Mouse (Mus musculus) Patski (cell line): ENCODE results near the gene Gpr101. TPM values are rescaled to one million over a fixed set of nuclear protein-coding genes. Genes with fewer than 3 reads are reported as not detected.

ENCODE experiments used
- ATAC-seq: fragments of 100-300 bp; one replicate; pipeline ENCODE4 v1.8.0; 2021
- CTCF ChIA-PET: fragments of 350-600 bp; sonication (Branson Sonifier 250); formaldehyde crosslinking; loops from one replicate; lab custom pipeline; 2022; ENCODE audit warnings: inconsistent platforms; lab: Charles Lee
- POLR2A ChIA-PET: fragments of 350-600 bp; sonication (Branson Sonifier 250); formaldehyde crosslinking; loops from one replicate; lab custom pipeline; 2022; ENCODE audit warnings: antibody characterized with exemption, inconsistent platforms; lab: Charles Lee
- DNase-seq: peaks from one replicate; pipeline ENCODE4 v3.0.0-alpha.2; 2011; ENCODE audit warnings: low read depth, low spot score
- H3K27me3 ChIP-seq: fragments of 371-371 bp; one replicate; pipeline ENCODE4 v1.5.1; 2021
- CTCF ChIP-seq: fragments of 100-300 bp; IDR thresholded peaks from one replicate; pipeline ENCODE4 v1.5.1; 2021
- in situ Hi-C: fragments of 300-500 bp; cut with MboI; formaldehyde crosslinking; loops from 3 replicates; pipeline ENCODE4 v1.11.1; 2018; ENCODE audit warnings: low pct_unique_long_range_greater_than_20kb, mixed read lengths
- polyA plus RNA-seq: library from polyadenylated mRNA; unstranded; gene quantifications from one replicate; pipeline ENCODE4 v1.2.3, GENCODE M21; 2021

The Gpr101 gene
- polyA plus RNA-seq, result not detected

GRCm38 (mm10) chrX:57503634-57504033, at the start of gene Gpr101:
Gene Gpr101 (minus strand): TSS chrX:57503757.
- POLR2A ChIA-PET, result no interaction called here
- no peak for ATAC-seq
- TF ChIP-seq CTCF, result no peak
- CTCF ChIA-PET, result no interaction called here
- in situ Hi-C loops, result no loop called here
- H3K27me3 ChIP-seq, result peaks cover 52% of the 10 kb centered on the region
- DNase-seq, result no peak

- in situ Hi-C loops, result no loop called here
- no peak for DNase-seq
- TF ChIP-seq CTCF, result no peak
Measured at GRCm38 (mm10) chrX:57521117-57522095, 17.8 kb upstream of the Gpr101 start.

GRCm38 (mm10) chrX:57506247-57506646, 2.7 kb upstream of the Gpr101 start:
- DNase-seq (no peak), ATAC-seq (no peak)
- peaks cover 44% of the 10 kb centered on the region for H3K27me3 ChIP-seq
- ChIA-PET POLR2A (no interaction called here), CTCF (no interaction called here)
- in situ Hi-C loops, result no loop called here
- TF ChIP-seq CTCF, result no peak

More at GRCm38 (mm10) chrX:57521117-57522095, 17.8 kb upstream of the Gpr101 start:
- POLR2A ChIA-PET, result no interaction called here
- H3K27me3 ChIP-seq, result peaks cover 49% of the 10 kb centered on the region
- CTCF ChIA-PET, result interaction anchor here (1.2 kb wide), 1 partner anchor 9 kb away, joined by 3 read pairs; no protein-coding TSS in a partner anchor
- ATAC-seq, result no peak

Other genes with a start within 250 kb of the Gpr101 start
- 0.18 TPM for gene Arhgef6, start 165.0 kb downstream of the Gpr101 start, polyA plus RNA-seq
- gene Rbmx, start 110.7 kb downstream of the Gpr101 start, polyA plus RNA-seq, result 31.9 TPM
- gene Gm364, start 94.6 kb downstream of the Gpr101 start, polyA plus RNA-seq, result not detected